Mouse (Mus musculus) WW6 (cell line): Measurements from ENCODE around the gene Nav2.

Experiments
- DNase-seq: peaks from one replicate; pipeline ENCODE4 v3.0.0-alpha.2; 2013; ENCODE audit warnings: low read depth, low spot score

Gene Nav2

GRCm38 (mm10) chr7:49249462-49249861 lies 340.9 kb downstream of the Nav2 start:
- no peak for DNase-seq

- DNase-seq: peak; percentile 61
These were observed 341.5 kb downstream of the Nav2 start for GRCm38 (mm10) chr7:49249996-49250395.

- no peak for DNase-seq
These were observed 342.2 kb downstream of the Nav2 start for GRCm38 (mm10) chr7:49250581-49251307.

GRCm38 (mm10) chr7:49251308-49251638 lies 342.8 kb downstream of the Nav2 start:
- no peak for DNase-seq

- no peak for DNase-seq
These were observed 343.9 kb downstream of the Nav2 start for GRCm38 (mm10) chr7:49252444-49252843.

GRCm38 (mm10) chr7:49252902-49253301 lies 344.4 kb downstream of the Nav2 start:
- DNase-seq: no peak

- DNase-seq: no peak
These were observed 346.5 kb downstream of the Nav2 start for GRCm38 (mm10) chr7:49255053-49255452.

- no peak for DNase-seq
These were observed 348.9 kb downstream of the Nav2 start for GRCm38 (mm10) chr7:49257234-49257906.

GRCm38 (mm10) chr7:49258088-49258487 lies 349.6 kb downstream of the Nav2 start:
- no peak for DNase-seq

GRCm38 (mm10) chr7:49261941-49262511 lies 353.5 kb downstream of the Nav2 start:
- DNase-seq: no peak

GRCm38 (mm10) chr7:49266422-49266821 lies 357.9 kb downstream of the Nav2 start:
- no peak for DNase-seq

GRCm38 (mm10) chr7:49267621-49268325 lies 359.3 kb downstream of the Nav2 start:
- DNase-seq: no peak

- DNase-seq: no peak
These were observed 359.9 kb downstream of the Nav2 start for GRCm38 (mm10) chr7:49268401-49268921.

GRCm38 (mm10) chr7:49270855-49271254 lies 362.3 kb downstream of the Nav2 start:
- DNase-seq: no peak

- DNase-seq: peak; percentile 45
These were observed 364.2 kb downstream of the Nav2 start for GRCm38 (mm10) chr7:49272445-49273439.

- DNase-seq: no peak
These were observed 365.6 kb downstream of the Nav2 start for GRCm38 (mm10) chr7:49273907-49274656.

- DNase-seq: no peak
These were observed 366.2 kb downstream of the Nav2 start for GRCm38 (mm10) chr7:49274676-49275075.

- DNase-seq: no peak
These were observed 367.6 kb downstream of the Nav2 start for GRCm38 (mm10) chr7:49276163-49276562.

- no peak for DNase-seq
These were observed 369.2 kb downstream of the Nav2 start for GRCm38 (mm10) chr7:49277685-49278084.

- DNase-seq: no peak
These were observed 370.0 kb downstream of the Nav2 start for GRCm38 (mm10) chr7:49278531-49278930.
